Mouse (Mus musculus) liver, embryonic 13.5 days (tissue): ENCODE measurements at regions not wholly inside any gene's neighbourhood (a gene's known extent, or its start where the extent isn't known, plus 50 kb on each side); places are given as distances from the start of the nearest gene placed in this dataset.

ENCODE experiments used
- ATAC-seq: fragments of 200-750 bp; cut with Nextera tagmentation; 2 replicates; pipeline ENCODE4 v1.8.0; 2017; ENCODE audit warnings: low read depth, mild to moderate bottlenecking, moderate number of reproducible peaks, moderate library complexity
- DNase-seq: peaks from one replicate; pipeline ENCODE4 v3.0.0; 2022
- H3K27ac ChIP-seq: fragments of 300-500 bp; sonication (generic); 2 replicates; pipeline ENCODE4 v1.5.1; 2015; ENCODE audit warnings: moderate library complexity, mild to moderate bottlenecking, inconsistent platforms
- H3K27me3 ChIP-seq: fragments of 300-500 bp; sonication (generic); 2 replicates; pipeline ENCODE4 v1.6.1; 2015; ENCODE audit warnings: mild to moderate bottlenecking, inconsistent platforms
- H3K36me3 ChIP-seq: fragments of 300-500 bp; sonication (generic); 2 replicates; pipeline ENCODE4 v1.6.1; 2015; ENCODE audit warnings: mild to moderate bottlenecking, inconsistent platforms
- H3K4me1 ChIP-seq: fragments of 300-500 bp; sonication (generic); replicated peaks from 2 replicates; pipeline ENCODE4 v1.6.1; 2015; ENCODE audit warnings: inconsistent platforms
- H3K4me2 ChIP-seq: fragments of 300-500 bp; sonication (generic); 2 replicates; pipeline ENCODE4 v1.6.1; 2015; ENCODE audit warnings: inconsistent platforms, mild to moderate bottlenecking, moderate library complexity
- H3K4me3 ChIP-seq: fragments of 300-500 bp; sonication (generic); replicated peaks from 2 replicates; pipeline ENCODE4 v1.5.1; 2015; ENCODE audit warnings: mild to moderate bottlenecking, inconsistent platforms
- H3K9ac ChIP-seq: fragments of 300-500 bp; sonication (generic); 2 replicates; pipeline ENCODE4 v1.6.1; 2015; ENCODE audit warnings: mild to moderate bottlenecking, inconsistent platforms
- H3K9me3 ChIP-seq: fragments of 300-500 bp; sonication (generic); replicated peaks from 2 replicates; pipeline ENCODE4 v1.6.1; 2016; ENCODE audit warnings: inconsistent platforms
- WGBS: fragments of 180-500 bp; shearing (Covaris S2); methylation state at CpG from one replicate; pipeline ENCODE4 v1.1.7; 2015; ENCODE audit not compliant: insufficient replicate concordance; 5-methylcytosine and 5-hydroxymethylcytosine counted together

DNA sequence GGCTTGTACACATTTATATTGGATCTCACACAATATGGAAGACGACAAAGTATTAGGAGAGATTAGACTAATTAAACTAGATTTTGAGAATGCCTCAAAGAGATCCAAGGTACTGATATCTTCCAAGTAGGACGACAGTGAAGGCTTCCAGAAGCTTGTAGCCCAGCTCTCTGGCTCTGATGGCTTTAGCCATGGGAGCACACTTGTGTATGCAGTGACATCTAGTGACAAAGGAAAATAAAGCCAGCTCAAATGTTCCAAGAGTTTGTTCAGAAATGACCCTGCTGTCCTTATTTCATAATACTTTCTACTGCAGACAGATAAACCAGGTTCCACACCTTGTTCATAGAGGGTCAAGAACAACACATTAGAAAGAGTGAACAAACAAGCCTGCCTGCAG is 524.0 kb upstream of the Btbd3 start:
- no peak overlapping the region for H3K9ac ChIP-seq
- no peak overlapping the region for H3K27ac ChIP-seq
- H3K4me2 ChIP-seq = no peak overlapping the region
- H3K36me3 ChIP-seq = no peaks in the 10 kb centered on the region
- DNase-seq (no peak), ATAC-seq (no peak)
- H3K9me3 ChIP-seq = no peaks in the 10 kb centered on the region
- 13% methylated on average over 2 of the region's 2 CpGs for WGBS
- no peaks in the 10 kb centered on the region for H3K4me1 ChIP-seq
- H3K27me3 ChIP-seq = no peaks in the 10 kb centered on the region
- H3K4me3 ChIP-seq = no peak overlapping the region

DNA sequence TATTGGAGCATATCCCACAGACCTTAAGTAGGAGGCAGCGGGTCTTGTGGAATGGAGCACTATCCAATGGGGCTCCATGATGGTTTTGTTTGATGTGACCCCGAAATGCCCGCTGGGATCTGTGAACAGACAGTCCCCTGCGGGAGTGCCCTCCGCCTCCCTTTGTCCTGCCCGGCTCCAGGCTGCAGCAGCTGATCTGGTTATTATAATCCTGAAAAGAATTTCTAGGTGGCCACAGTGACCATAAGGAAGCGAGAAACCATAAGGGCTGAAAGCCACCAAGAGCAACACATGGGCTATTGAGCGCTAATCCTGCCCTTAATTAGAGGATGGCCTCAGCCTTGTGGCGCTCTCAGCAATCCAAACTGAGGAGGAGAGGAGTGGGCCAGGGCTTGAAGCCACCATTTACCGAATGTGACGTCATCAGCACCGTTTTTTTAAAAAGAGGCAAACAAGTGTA is 525.9 kb upstream of the Btbd3 start:
- H3K36me3 ChIP-seq = no peaks in the 10 kb centered on the region
- H3K9ac ChIP-seq = no peak overlapping the region
- H3K4me3 ChIP-seq = no peak overlapping the region
- 70% methylated on average over 12 of the region's 12 CpGs for WGBS
- DNase-seq (no peak), ATAC-seq (no peak)
- no peak overlapping the region for H3K4me2 ChIP-seq
- H3K9me3 ChIP-seq = no peaks in the 10 kb centered on the region
- no peaks in the 10 kb centered on the region for H3K4me1 ChIP-seq
- no peaks in the 10 kb centered on the region for H3K27me3 ChIP-seq
- no peak overlapping the region for H3K27ac ChIP-seq

DNA sequence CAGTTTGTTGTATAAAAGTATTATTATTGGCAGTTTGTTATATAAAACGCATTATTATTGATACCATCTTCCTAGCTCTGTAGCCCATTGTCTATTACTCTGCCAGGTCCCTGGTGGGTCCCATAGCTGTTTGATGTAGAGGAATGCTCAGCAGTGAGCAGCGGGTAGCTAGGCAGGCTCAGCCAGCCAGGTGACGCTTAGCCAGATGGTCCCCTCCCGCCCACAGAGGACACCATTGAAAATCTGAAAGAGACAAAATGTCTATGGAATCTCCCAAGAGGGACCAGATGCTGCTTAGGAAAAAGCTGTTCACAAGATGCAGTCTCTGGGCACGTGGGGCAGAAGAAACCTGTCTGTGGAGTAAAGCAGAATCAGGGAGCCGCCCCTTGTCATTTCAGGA is 526.5 kb upstream of the Btbd3 start:
- Histone ChIP-seq H3K9ac (no peak overlapping the region), H3K27me3 (no peaks in the 10 kb centered on the region), H3K9me3 (no peaks in the 10 kb centered on the region), H3K4me3 (no peak overlapping the region), H3K27ac (no peak overlapping the region), H3K4me1 (no peaks in the 10 kb centered on the region), H3K4me2 (no peak overlapping the region), H3K36me3 (no peaks in the 10 kb centered on the region)
- 69% methylated on average over 6 of the region's 6 CpGs for WGBS
- DNase-seq (no peak), ATAC-seq (no peak)

DNA sequence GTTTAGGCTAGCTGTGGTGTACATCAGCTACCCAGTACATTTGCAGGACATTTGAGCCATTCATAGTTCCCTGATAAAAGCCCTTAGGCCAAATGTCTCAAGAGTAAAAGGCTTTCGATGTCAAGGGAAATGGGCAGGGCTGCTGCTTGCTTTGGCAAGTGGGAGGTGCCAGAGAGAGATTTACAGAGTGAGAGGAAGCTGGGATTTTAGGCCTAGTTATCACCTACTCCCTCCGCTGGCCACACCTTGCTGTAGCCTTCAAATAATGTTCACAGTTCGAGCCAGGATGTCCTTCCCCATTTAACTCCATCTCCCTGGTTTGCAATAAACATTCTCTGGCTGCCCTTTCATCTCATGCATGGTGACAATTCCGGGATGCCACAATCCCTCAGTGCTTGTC is 527.2 kb upstream of the Btbd3 start:
- H3K4me1 ChIP-seq = no peaks in the 10 kb centered on the region
- ATAC-seq = no peak
- no peak overlapping the region for H3K4me2 ChIP-seq
- no peaks in the 10 kb centered on the region for H3K9me3 ChIP-seq
- no peaks in the 10 kb centered on the region for H3K27me3 ChIP-seq
- no peak overlapping the region for H3K4me3 ChIP-seq
- WGBS = 24% methylated on average over 4 of the region's 4 CpGs
- no peaks in the 10 kb centered on the region for H3K36me3 ChIP-seq
- no peak overlapping the region for H3K27ac ChIP-seq
- DNase-seq = no peak
- no peak overlapping the region for H3K9ac ChIP-seq

DNA sequence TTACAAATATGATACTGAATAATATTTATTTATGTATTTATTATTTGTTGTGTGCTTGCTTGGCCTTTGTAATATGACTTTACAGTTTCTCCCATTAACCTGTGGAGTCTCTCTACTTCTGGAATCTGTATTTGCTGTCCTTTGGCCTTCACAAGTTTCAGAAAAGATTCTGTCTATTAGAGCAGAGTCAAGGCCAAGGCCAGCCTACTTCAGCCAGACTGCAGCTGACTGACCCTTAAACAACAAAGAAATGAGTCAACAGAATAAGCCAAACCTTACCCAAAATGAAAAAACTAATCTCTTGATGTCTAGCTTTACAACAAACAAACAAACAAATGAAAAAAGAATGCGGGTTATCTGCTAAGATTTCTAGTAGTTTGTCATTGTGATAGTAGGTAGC is 532.7 kb upstream of the Btbd3 start:
- H3K4me1 ChIP-seq = no peaks in the 10 kb centered on the region
- H3K4me3 ChIP-seq = no peak overlapping the region
- H3K27me3 ChIP-seq = no peaks in the 10 kb centered on the region
- no peak overlapping the region for H3K9ac ChIP-seq
- no peaks in the 10 kb centered on the region for H3K9me3 ChIP-seq
- no peak overlapping the region for H3K4me2 ChIP-seq
- no peak for DNase-seq
- no peaks in the 10 kb centered on the region for H3K36me3 ChIP-seq
- 65% methylated on average over 1 of the region's 1 CpGs for WGBS
- H3K27ac ChIP-seq = no peak overlapping the region
- no peak for ATAC-seq

DNA sequence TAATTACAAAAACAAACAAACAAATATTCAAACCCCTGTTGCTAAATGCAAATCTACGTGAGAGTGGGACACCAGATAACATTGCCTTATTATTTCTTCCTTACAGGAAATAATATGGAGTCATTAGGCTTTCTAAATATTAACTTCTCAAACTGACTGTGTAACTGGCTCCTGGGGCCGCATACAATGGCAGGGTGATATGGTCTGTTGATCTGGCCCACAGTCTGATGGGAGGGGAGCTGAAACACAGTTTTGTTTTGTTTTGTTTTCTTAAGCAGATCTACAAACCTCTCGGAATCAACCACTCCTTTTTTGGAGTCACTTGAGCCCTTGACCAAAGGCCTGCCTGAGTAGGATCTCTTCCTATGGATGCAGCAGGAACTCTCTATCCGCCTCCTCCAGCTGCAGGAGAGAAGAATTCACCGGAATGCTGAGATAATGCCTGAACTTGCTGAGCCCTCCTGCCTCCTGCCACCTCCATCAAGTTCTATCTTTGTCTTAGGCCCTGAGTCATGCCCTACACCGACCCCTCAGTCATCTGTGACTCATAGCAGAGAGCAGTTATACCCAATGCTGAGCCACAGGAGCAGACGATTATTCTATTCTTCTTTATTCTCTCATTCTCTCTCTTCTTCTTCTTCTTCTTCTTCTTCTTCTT is 534.5 kb upstream of the Btbd3 start:
- no peak for DNase-seq
- WGBS = 48% methylated on average over 7 of the region's 7 CpGs

DNA sequence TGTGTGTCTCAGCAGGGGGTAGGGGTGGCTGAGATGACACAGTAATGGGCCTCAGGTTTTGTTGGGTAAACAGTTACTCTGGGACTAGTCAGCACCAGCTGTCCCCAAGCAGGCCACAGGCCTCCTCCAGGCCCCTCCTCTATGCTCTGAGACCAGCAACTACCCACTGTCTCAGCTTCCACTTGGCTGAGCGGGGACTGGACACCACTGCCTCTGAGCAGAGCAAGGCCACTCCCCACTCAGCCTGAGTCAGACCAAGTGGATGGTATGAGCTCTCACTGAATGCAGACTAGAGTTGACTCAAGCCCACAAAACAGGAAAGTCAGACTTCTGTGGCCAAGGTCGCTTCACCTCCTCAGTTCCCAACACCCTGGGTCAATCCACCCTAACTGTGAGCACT is 540.5 kb upstream of the Btbd3 start:
- DNase-seq (no peak), ATAC-seq (no peak)
- Histone ChIP-seq H3K36me3 (no peaks in the 10 kb centered on the region), H3K4me1 (no peaks in the 10 kb centered on the region), H3K9me3 (no peaks in the 10 kb centered on the region), H3K27ac (no peak overlapping the region), H3K27me3 (no peaks in the 10 kb centered on the region), H3K4me3 (no peak overlapping the region), H3K4me2 (no peak overlapping the region), H3K9ac (no peak overlapping the region)
- 62% methylated on average over 2 of the region's 2 CpGs for whole genome bisulfite sequencing

More for the DNA sequence above, 534.5 kb upstream of the Btbd3 start:
- no peaks in the 10 kb centered on the region for H3K4me1 ChIP-seq
- no peak for ATAC-seq
- no peak overlapping the region for H3K27ac ChIP-seq
- no peak overlapping the region for H3K9ac ChIP-seq
- H3K4me3 ChIP-seq = no peak overlapping the region
- H3K27me3 ChIP-seq = no peaks in the 10 kb centered on the region
- H3K4me2 ChIP-seq = no peak overlapping the region
- H3K9me3 ChIP-seq = no peaks in the 10 kb centered on the region
- H3K36me3 ChIP-seq = no peaks in the 10 kb centered on the region

DNA sequence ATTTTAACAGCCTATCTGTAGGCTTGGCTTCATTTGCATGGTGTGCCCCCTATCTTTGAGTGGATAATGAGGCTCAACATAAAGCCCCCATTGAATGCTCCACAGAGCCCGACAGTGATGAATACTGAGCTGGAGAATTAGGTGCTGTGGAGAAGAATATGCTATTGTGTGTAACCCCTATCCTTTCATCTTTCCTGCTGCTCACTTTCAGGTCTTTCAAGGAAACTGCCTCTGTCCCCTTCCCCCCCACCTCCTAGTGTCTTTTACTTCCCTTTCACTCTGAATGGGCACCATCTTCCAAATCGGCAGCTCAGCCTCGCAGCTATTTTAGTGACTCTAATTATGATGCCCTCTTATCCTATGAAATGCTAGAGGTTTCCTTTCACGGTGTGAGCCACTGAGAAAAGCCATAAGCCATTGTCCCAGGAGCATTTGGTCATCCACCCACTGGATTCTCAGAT is 549.8 kb upstream of the Btbd3 start:
- no peak for DNase-seq
- no peaks in the 10 kb centered on the region for H3K27me3 ChIP-seq
- no peak overlapping the region for H3K4me3 ChIP-seq
- no peak overlapping the region for H3K27ac ChIP-seq
- H3K36me3 ChIP-seq = no peaks in the 10 kb centered on the region
- H3K4me2 ChIP-seq = no peak overlapping the region
- 15% methylated on average over 4 of the region's 4 CpGs for WGBS
- H3K4me1 ChIP-seq = no peaks in the 10 kb centered on the region
- H3K9me3 ChIP-seq = no peaks in the 10 kb centered on the region
- no peak overlapping the region for H3K9ac ChIP-seq
- no peak for ATAC-seq

DNA sequence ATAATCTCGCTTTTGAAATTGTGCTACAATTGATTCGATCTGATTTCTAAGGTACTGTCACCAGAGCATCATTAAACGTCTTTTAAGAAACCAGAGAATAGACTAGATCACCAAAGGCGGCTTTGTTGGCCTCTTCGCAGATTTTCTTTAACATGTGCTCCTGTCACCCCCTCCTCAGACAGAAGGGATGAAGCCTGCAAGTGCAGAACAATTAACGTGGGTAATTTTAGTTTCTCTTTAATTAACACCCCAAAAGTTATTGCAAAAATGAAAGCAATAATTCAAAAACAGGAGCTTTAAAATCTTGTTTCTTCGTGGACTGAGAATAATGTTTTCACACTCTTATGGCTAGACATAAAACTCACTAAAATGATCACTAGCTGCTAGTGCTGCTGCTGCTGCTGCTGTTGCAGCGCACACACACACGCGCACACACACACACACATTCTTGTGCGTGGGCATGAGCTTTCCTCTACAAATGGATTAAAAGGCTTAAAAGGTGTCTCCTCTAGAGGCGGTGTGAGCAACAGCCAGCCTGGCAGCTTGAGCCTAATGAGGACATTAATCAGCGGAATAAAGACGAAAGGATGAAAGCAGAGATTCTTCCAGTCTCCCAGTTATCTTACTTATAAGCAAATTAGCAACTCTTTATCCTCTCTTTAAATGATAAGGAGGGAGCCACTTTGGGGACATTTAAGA is 550.5 kb upstream of the Btbd3 start:
- Histone ChIP-seq H3K4me3 (no peak overlapping the region), H3K4me1 (no peaks in the 10 kb centered on the region), H3K27me3 (no peaks in the 10 kb centered on the region), H3K4me2 (no peak overlapping the region), H3K9me3 (no peaks in the 10 kb centered on the region), H3K36me3 (no peaks in the 10 kb centered on the region), H3K27ac (no peak overlapping the region), H3K9ac (no peak overlapping the region)
- DNase-seq = no peak
- ATAC-seq = no peak
- WGBS = 46% methylated on average over 14 of the region's 14 CpGs

DNA sequence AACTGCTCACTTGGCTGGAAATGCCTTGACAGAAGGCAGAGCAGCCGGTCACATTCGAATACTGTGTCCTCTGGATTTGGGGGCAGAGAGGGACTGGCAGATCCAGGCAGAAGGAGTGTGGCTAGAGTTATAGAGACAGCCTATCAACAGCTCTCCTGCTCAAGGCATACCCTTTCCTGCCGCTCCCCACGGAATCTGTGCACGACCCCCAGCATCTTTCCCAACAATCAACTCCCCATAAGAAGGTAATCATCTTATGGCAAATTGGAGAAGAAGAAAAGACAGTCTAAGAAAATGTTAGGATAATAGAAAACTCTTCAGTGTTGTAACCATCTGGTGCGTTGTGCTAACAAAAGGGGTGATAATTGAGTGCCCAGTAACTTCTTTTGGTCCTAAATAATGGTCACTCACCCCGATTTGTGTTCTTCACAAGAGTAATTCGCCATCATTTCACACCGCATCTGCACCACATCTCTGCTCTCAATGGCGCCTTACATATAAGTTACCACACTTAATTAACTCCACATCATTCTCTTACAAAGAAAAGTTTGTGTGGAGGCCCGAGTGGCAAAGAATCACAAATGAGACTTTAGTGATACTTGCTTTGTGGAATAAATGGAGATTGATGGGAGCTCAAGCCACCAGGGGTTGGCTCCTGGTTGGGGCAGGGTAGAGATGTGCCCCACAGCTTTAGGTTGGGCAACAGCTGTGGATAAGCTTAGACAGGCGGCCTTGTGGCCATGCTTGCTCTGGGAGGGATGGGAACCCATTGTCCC is 551.2 kb upstream of the Btbd3 start:
- 56% methylated on average over 12 of the region's 12 CpGs for WGBS
- Histone ChIP-seq H3K9ac (no peak overlapping the region), H3K27me3 (no peaks in the 10 kb centered on the region), H3K4me3 (no peak overlapping the region), H3K9me3 (no peaks in the 10 kb centered on the region), H3K4me2 (no peak overlapping the region), H3K27ac (no peak overlapping the region), H3K4me1 (no peaks in the 10 kb centered on the region), H3K36me3 (no peaks in the 10 kb centered on the region)
- DNase-seq = no peak
- no peak for ATAC-seq

DNA sequence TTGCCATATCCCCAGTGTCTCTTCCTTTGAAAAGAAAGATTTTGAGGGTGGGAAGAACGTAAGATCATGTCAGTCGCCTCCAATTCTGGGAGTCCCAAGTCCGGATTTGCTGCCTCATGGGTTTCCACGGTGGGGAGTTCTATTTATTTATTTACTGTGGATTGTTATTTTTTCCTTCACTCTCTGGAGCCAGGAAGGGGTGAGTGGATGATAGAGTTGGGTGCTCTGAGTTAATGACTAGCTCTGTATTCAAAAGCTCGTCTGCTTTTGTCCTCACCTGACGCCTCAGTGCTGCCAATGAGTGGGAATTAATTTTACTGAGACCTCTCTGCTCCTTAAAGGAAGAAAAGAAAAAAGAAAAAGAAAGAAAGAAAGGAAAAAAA is 551.8 kb upstream of the Btbd3 start:
- H3K9me3 ChIP-seq = no peaks in the 10 kb centered on the region
- H3K4me2 ChIP-seq = no peak overlapping the region
- H3K27me3 ChIP-seq = no peaks in the 10 kb centered on the region
- DNase-seq (no peak), ATAC-seq (no peak)
- 61% methylated on average over 6 of the region's 6 CpGs for WGBS
- H3K4me1 ChIP-seq = no peaks in the 10 kb centered on the region
- H3K36me3 ChIP-seq = no peaks in the 10 kb centered on the region
- no peak overlapping the region for H3K9ac ChIP-seq
- no peak overlapping the region for H3K27ac ChIP-seq
- H3K4me3 ChIP-seq = no peak overlapping the region
